Mouse (Mus musculus) lung, embryonic 15.5 days (tissue): ENCODE measurements around the gene Ung. TPM values are rescaled to one million over a fixed set of nuclear protein-coding genes. Genes with fewer than 3 reads are reported as not detected.

ENCODE experiments used
- ATAC-seq: fragments of 200-750 bp; cut with Nextera tagmentation; 2 replicates; pipeline ENCODE4 v1.8.0; 2017; ENCODE audit warnings: moderate number of reproducible peaks, borderline replicate concordance; ENCODE audit not compliant: low FRiP score, low TSS enrichment; ENCODE audit errors: extremely low read depth
- H3K27ac ChIP-seq: fragments of 300-500 bp; sonication (generic); 2 replicates; pipeline ENCODE4 v1.5.1; 2015; ENCODE audit warnings: moderate library complexity, mild to moderate bottlenecking, inconsistent platforms
- H3K27me3 ChIP-seq: fragments of 300-500 bp; sonication (generic); 2 replicates; pipeline ENCODE4 v1.6.1; 2015; ENCODE audit warnings: inconsistent platforms
- H3K36me3 ChIP-seq: fragments of 300-500 bp; sonication (generic); 2 replicates; pipeline ENCODE4 v1.6.1; 2015; ENCODE audit warnings: inconsistent platforms
- H3K4me1 ChIP-seq: fragments of 300-500 bp; sonication (generic); 2 replicates; pipeline ENCODE4 v1.6.1; 2015; ENCODE audit warnings: inconsistent platforms
- H3K4me2 ChIP-seq: fragments of 300-500 bp; sonication (generic); 2 replicates; pipeline ENCODE4 v1.6.1; 2015; ENCODE audit warnings: inconsistent platforms, mild to moderate bottlenecking, moderate library complexity
- H3K4me3 ChIP-seq: fragments of 300-500 bp; sonication (generic); 2 replicates; pipeline ENCODE4 v1.5.1; 2015; ENCODE audit warnings: mild to moderate bottlenecking, inconsistent platforms
- H3K9ac ChIP-seq: fragments of 300-500 bp; sonication (generic); 2 replicates; pipeline ENCODE4 v1.6.1; 2015; ENCODE audit warnings: inconsistent platforms
- H3K9me3 ChIP-seq: fragments of 300-500 bp; sonication (generic); 2 replicates; pipeline ENCODE4 v1.6.1; 2016; ENCODE audit warnings: inconsistent platforms
- WGBS: fragments of 180-500 bp; shearing (Covaris S2); methylation state at CpG from one replicate; pipeline ENCODE4 v1.1.7; 2015; 5-methylcytosine and 5-hydroxymethylcytosine counted together
- polyA plus RNA-seq: library from polyadenylated mRNA; unstranded; fragments of >200 nt; fragmentation: Nextera tagmentation; extraction: Ambion mirVana; gene quantifications from 2 replicates; pipeline ENCODE4 v1.2.1, GENCODE M21; 2015

Ung gene
- polyA plus RNA-seq: 50.9 and 51.8 TPM in 2 replicates

DNA sequence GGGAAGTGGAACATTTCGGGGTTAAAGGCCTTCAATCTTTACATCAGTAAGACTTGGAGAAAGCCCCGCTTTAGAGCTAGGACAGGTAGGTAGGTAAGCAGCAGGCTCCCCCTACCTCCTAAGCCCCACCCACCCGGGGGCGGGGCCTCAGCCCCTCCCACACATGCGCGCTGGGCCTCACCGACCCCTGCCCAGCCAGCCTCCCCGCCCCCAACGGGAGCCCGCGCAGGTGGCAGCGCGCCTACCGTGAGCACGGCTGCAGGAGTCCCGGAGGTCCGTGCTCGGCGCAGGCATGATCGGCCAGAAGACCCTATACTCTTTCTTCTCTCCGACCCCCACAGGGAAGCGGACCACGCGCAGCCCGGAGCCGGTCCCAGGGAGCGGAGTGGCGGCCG lies at the start of gene Ung:
Ung (plus strand) TSS at position 176 of the 395 bp plus-strand sequence.
- WGBS: 0% methylated on average over 21 of the region's 29 CpGs
- H3K4me1 ChIP-seq: peaks cover 25% of the 10 kb centered on the region
- H3K9ac ChIP-seq: peak within 1 kb of the TSS; percentile 65
- no peaks in the 10 kb centered on the region for H3K36me3 ChIP-seq
- no peaks in the 10 kb centered on the region for H3K27me3 ChIP-seq
- no peaks in the 10 kb centered on the region for H3K9me3 ChIP-seq
- H3K27ac ChIP-seq: peak within 1 kb of the TSS; percentile 34
- peak; percentile 28 for ATAC-seq
- H3K4me3 ChIP-seq: peak within 1 kb of the TSS; percentile 77
- peak within 1 kb of the TSS; percentile 100 for H3K4me2 ChIP-seq

DNA sequence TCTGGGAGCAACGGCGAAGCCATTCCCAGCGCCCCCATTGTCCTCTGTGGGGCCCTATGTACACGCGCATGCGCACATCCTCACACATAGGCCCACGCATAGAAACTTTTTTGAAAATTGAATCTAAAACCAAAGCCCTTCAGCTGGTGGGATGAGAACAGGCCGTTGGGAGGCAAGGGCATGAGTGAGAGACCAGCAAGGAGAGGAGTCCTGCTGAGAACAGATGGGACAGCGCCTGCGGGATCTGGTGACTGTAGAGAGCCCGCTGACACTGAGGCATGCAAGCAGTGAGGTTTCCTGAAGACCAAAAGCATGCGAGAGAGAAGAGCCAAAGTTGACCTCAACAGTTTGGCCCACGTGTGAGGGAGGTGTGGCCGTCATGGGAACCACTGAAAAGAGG lies 44.7 kb upstream of the Ung start:
- no peaks in the 10 kb centered on the region for H3K36me3 ChIP-seq
- ATAC-seq: no peak
- no peaks in the 10 kb centered on the region for H3K9me3 ChIP-seq
- H3K9ac ChIP-seq: no peak overlapping the region
- H3K27me3 ChIP-seq: no peaks in the 10 kb centered on the region
- H3K4me2 ChIP-seq: no peak overlapping the region
- H3K4me3 ChIP-seq: no peak overlapping the region
- no peak overlapping the region for H3K27ac ChIP-seq
- H3K4me1 ChIP-seq: no peaks in the 10 kb centered on the region
- 69% methylated on average over 14 of the region's 14 CpGs for WGBS

DNA sequence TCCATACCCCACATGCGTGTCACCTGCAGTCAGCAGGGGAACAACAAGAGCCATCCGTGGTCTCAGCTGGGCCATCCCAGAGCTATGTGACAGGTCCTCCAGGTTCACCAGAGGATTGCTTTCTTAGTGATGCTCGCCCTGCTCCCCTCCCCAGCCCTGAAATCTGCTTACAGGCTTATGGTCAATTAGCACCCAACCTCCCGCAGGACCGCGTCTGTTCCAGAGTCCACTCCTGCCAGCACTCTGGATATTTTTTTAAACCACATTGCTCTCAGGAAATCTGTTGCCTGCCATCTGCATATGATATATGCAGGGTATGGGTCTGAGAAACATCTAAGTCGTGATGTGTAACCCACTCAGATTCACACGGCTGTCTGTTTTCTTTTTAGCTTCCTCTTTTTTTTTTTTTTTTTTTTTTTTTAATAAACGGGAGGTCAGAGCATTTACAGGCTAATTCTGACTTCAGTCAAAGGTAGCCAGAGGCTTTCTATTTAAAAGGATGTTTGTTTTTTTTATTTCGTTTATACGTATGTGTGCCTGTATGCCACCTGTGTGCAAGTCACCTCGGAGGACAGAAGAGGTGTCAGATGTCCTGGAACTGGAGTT lies 42.2 kb upstream of the Ung start:
- WGBS: 66% methylated on average over 12 of the region's 12 CpGs
- Histone ChIP-seq H3K36me3 (no peaks in the 10 kb centered on the region), H3K27ac (no peak overlapping the region), H3K9me3 (no peaks in the 10 kb centered on the region), H3K27me3 (peaks cover 8% of the 10 kb centered on the region; the same call in 1 of the 2 replicates), H3K9ac (no peak overlapping the region), H3K4me1 (peaks cover 6% of the 10 kb centered on the region; the same call in 1 of the 2 replicates), H3K4me2 (no peak overlapping the region), H3K4me3 (no peak overlapping the region)
- ATAC-seq: no peak

DNA sequence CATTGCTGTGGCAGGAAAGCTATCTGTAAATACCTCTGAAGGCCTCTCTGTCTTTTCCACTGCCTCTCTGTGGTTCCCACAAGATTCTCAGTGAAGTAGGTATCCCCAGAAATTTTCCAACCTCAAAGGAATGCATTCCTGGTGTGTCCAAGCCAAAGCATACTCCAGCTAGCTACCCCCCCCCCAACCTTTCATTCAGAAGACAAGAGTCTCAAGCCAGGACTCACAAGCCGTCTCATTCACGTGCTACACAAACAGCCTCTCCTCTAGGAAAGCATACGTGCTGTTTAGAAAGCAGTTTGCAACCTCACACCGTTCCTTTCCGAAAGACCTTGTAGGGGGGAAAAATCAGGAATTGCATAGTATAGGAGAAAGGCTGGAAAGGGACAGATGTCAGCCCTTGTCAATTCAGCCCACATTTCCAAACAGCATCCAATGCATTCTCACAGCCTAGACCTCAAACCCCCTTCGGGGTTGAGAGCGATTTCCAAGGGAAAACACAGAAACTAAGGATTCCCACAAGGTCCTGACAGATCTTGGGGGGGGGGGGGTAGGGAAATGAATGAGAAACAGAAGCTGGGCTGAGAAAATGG lies 39.7 kb upstream of the Ung start:
- H3K4me2 ChIP-seq: peak overlapping the region; percentile 47; the same call in 1 of the 2 replicates
- no peak for ATAC-seq
- no peak overlapping the region for H3K4me3 ChIP-seq
- H3K4me1 ChIP-seq: peaks cover 6% of the 10 kb centered on the region; the same call in 1 of the 2 replicates
- 27% methylated on average over 7 of the region's 7 CpGs for WGBS
- no peak overlapping the region for H3K27ac ChIP-seq
- no peaks in the 10 kb centered on the region for H3K9me3 ChIP-seq
- no peak overlapping the region for H3K9ac ChIP-seq
- peaks cover 8% of the 10 kb centered on the region; the same call in 1 of the 2 replicates for H3K27me3 ChIP-seq
- H3K36me3 ChIP-seq: no peaks in the 10 kb centered on the region

DNA sequence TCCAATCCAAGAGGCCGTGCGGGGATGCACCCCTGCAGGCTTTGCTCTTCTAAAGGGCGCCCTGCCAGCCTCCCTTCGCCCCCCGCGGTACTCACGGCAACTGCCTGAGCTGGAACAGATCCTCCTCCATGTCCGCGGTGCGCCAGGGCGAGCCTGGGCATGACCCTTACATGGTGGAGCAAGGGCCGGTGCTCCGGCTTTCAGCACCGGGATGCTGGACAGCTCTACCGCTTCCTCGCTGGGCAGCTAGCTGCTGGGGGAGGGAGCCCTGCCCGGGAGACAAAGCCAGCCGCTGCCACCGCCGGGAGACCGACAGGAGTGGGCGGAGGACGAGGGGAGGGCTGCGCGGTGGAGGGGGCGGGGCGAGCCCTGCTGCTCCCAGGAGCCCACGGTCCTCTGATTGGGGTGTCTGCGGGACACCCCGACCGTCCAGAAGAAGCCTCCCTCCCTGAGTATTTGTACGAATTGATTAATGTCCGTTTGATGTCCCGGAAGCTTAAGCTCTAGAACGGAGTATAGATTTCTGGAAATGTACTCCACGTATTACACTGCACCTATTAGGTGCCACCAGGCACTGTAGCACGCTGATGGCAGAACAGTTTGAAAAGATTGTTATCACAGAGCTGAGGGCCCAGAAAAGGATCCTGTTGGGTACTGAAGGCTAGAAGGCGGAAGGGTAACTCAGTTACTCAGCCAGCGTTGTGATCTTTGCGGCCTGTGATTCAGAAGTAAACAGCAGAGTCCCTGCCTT lies 39.0 kb upstream of the Ung start, which contains the start of gene Svop:
Svop (minus strand) TSS at position 514 of the 751 bp plus-strand sequence.
- Histone ChIP-seq H3K4me3 (0 out of 2 replicates have a peak within 1 kb of the TSS, but pooled peaks have one; percentile 13), H3K27ac (no peak within 1 kb of the TSS), H3K36me3 (no peaks in the 10 kb centered on the region), H3K27me3 (peaks cover 8% of the 10 kb centered on the region; the same call in 1 of the 2 replicates), H3K9ac (no peak within 1 kb of the TSS), H3K4me1 (peaks cover 6% of the 10 kb centered on the region; the same call in 1 of the 2 replicates), H3K4me2 (peak within 1 kb of the TSS; percentile 47; the same call in 1 of the 2 replicates), H3K9me3 (no peaks in the 10 kb centered on the region)
- peak; percentile 78 for ATAC-seq
- 3% methylated on average over 40 of the region's 40 CpGs for WGBS

DNA sequence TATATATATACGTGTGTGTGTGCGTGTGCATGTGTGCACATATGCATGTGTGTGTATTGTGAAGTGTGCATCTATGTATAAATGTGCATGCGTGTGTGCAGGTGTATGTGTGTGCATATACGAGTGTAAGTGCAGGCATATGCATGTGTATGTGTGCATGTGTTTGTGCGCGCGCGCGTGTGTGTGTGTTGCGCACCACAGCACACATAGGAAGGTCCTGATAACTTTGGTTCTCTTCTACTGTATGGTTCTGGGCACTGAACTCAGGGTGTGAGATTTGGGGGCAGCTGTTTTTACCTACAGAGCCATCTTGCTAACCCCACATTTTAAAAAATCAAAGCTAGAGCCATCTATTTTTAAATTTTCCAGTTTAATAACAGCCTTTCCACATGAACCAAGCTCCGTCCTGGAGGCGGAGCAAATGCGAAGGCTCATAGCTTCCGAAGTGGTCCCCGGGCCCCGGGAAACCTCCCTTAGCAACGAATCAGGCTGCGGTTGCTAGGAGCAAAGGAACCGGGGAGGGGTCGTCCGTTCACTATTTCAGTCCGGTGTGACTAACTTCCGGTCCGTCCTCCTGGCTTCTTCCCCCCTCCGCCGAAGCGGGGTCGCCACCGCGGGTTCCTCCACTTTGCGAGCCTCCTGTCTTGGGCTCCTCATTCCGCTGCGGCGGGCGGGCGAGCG lies 30.3 kb upstream of the Ung start:
- 0 out of 2 replicates have a peak, but pooled peaks cover 6% of the 10 kb centered on the region for H3K36me3 ChIP-seq
- H3K27ac ChIP-seq: peak overlapping the region; percentile 45
- H3K4me3 ChIP-seq: peak overlapping the region; percentile 94
- H3K9ac ChIP-seq: peak overlapping the region; percentile 95
- peak; percentile 92 for ATAC-seq
- H3K4me2 ChIP-seq: peak overlapping the region; percentile 88
- 6% methylated on average over 37 of the region's 37 CpGs for WGBS
- H3K27me3 ChIP-seq: no peaks in the 10 kb centered on the region
- no peaks in the 10 kb centered on the region for H3K9me3 ChIP-seq
- H3K4me1 ChIP-seq: peaks cover 15% of the 10 kb centered on the region

DNA sequence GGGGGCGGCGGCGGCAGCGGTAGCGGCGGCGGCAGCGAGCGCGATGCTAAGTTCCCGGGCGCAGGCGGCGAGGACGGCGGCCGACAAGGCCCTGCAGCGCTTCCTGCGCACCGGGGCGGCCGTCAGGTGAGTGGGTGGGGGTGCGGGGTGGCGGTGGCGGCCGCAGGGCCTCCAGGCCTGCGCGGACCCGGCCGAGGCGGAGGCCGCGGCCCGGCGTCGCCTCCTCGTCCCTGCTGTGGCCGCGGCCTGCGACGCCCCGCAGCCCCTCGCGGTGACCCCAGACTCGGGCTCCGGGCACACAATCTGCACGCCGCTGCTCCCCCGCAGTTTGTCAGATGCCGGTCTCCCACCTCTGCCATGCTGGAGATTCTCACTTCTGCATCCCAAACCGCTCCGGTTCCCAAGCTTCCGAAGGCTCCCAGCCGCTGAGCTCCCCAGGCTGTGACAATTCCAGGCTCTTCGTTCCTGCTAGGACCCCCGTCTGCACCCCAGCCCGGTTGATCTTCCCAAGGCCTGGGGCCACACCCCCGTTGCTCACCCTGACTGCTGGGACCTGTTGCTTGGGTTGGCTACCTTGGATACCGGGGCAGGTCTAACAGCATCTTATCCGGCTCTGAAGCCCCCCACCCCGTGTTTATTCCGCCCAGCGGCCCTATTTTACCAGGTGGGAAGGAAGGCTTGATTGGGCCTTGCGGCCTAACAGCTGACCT lies 29.6 kb upstream of the Ung start:
- Histone ChIP-seq H3K27me3 (no peaks in the 10 kb centered on the region), H3K4me2 (peak overlapping the region; percentile 88), H3K4me3 (peak overlapping the region; percentile 94), H3K36me3 (peaks cover 6% of the 10 kb centered on the region; the same call in 1 of the 2 replicates), H3K9me3 (no peaks in the 10 kb centered on the region), H3K9ac (peak overlapping the region; percentile 95), H3K27ac (peak overlapping the region; percentile 45), H3K4me1 (peaks cover 15% of the 10 kb centered on the region)
- 3% methylated on average over 54 of the region's 64 CpGs for WGBS
- peak; percentile 80; the same call in 1 of the 2 replicates for ATAC-seq

DNA sequence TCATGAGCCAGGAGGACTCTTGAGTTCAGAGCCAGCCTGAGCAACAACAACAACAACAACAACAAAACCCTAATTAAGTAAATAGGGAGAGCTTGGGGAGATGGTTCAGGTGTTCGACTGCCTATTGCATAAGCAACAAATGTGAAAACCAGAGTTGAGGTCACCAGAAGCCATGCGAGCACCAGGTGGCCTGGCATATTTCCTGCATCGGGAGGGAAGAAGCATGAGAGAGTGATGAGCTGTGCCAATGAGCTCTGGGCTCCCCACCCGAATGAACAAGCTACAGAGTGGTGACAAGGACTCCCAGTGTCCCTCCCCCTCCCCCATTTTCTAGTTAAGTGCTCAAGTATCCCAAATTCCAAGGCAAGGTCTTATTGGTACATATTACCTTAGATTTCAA lies 28.3 kb upstream of the Ung start:
- Histone ChIP-seq H3K27me3 (no peaks in the 10 kb centered on the region), H3K4me1 (peaks cover 15% of the 10 kb centered on the region), H3K9me3 (no peaks in the 10 kb centered on the region), H3K4me2 (no peak overlapping the region), H3K9ac (no peak overlapping the region), H3K36me3 (peaks cover 20% of the 10 kb centered on the region), H3K4me3 (no peak overlapping the region), H3K27ac (no peak overlapping the region)
- 82% methylated on average over 4 of the region's 4 CpGs for WGBS
- no peak for ATAC-seq

DNA sequence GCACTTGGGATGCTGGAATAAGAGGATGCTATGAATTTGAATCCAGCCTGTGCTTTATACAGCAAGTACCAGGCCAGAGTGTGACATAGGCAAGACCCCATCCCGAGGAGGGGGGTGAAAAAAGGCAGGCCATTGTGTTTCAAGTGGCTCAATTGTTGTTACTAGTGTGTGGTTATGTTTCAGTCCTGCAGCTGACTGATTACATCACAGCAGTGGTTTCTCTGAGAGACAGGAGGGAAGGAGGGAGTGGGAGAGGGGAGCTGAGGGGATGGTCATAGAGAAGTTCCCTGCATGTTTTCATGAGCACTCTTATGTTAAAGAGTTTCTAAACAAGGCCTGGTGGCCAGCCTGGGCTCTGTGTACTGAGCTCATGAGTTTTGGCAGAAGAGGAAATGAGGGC lies 27.4 kb upstream of the Ung start:
- 72% methylated on average over 1 of the region's 1 CpGs for WGBS
- Histone ChIP-seq H3K9ac (no peak overlapping the region), H3K27me3 (no peaks in the 10 kb centered on the region), H3K4me1 (peaks cover 15% of the 10 kb centered on the region), H3K4me3 (no peak overlapping the region), H3K27ac (no peak overlapping the region), H3K9me3 (no peaks in the 10 kb centered on the region), H3K36me3 (peaks cover 25% of the 10 kb centered on the region), H3K4me2 (no peak overlapping the region)
- no peak for ATAC-seq

DNA sequence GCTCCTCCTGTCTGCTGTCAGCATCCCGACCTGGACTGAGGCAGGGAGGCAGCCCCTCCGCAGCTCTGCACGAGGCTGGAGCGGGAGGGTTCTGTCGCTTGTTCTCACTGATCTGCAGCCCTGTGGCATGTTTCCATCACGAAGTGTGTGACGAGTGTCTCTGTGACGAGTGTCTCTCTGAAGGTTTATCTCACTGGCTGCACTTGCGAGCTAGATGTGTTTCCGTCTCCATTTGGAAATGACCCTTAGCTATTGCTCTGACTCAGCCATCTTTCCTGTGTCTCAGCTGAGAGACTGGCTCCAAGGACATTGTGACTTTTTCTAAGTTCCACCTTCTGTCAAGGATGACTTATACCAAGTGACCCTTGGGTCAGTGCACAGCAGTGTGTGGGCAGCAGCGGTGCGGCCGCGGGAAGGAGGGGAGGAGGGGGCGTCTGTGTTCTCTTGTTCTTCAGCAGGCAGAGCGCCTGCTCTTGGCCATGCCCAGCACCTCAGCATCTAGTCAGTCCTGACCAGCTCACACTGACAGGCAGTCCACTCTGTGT lies 23.7 kb upstream of the Ung start:
- no peaks in the 10 kb centered on the region for H3K9me3 ChIP-seq

DNA sequence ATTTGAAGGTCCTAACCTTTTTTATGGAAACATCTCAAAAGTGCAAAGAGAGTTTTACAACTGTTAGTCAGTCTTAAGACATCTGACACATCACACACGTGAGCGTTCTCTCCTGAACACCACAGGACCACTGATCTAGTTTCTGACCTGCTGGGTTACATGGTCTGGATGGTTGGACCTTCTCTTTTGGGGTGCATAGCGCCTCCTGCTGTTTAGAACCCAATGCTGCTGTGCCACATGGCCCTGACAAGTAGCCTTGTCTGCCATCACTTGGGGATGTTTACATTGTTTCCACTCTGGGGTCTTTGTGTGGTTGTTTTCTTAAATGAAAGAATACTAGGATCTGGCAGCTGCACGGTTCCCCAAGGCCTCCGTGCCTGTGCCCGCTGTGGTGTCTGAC lies 16.9 kb upstream of the Ung start:
- Histone ChIP-seq H3K4me3 (no peak overlapping the region), H3K36me3 (peaks cover 60% of the 10 kb centered on the region), H3K4me1 (no peaks in the 10 kb centered on the region), H3K27ac (no peak overlapping the region), H3K27me3 (no peaks in the 10 kb centered on the region), H3K9ac (no peak overlapping the region), H3K4me2 (no peak overlapping the region), H3K9me3 (no peaks in the 10 kb centered on the region)
- WGBS: 81% methylated on average over 6 of the region's 6 CpGs
- no peak for ATAC-seq

More for the DNA sequence above, 23.7 kb upstream of the Ung start:
- Histone ChIP-seq H3K27ac (no peak overlapping the region), H3K4me3 (no peak overlapping the region), H3K4me1 (peaks cover 4% of the 10 kb centered on the region), H3K36me3 (peaks cover 61% of the 10 kb centered on the region), H3K9ac (no peak overlapping the region), H3K4me2 (no peak overlapping the region), H3K27me3 (no peaks in the 10 kb centered on the region)
- ATAC-seq: no peak
- WGBS: 75% methylated on average over 16 of the region's 16 CpGs
